Mouse (Mus musculus) bone marrow macrophage, adult 2 months (primary cell): ENCODE data around the gene Mtrex. TPM values are rescaled to one million over a fixed set of nuclear protein-coding genes. Genes with fewer than 3 reads are reported as not detected.

Experiments
- H3K27ac ChIP-seq: 2 replicates; pipeline ENCODE4 v1.5.1; 2012; ENCODE audit warnings: low read depth, low read length; ENCODE audit not compliant: insufficient read depth
- H3K4me1 ChIP-seq: 2 replicates; pipeline ENCODE4 v1.6.1; 2012; ENCODE audit warnings: low read length; ENCODE audit not compliant: control insufficient read depth, insufficient read depth
- H3K4me3 ChIP-seq: 2 replicates; pipeline ENCODE4 v1.5.1; 2012; ENCODE audit warnings: mild to moderate bottlenecking, low read length, moderate library complexity; ENCODE audit not compliant: insufficient read depth
- CTCF ChIP-seq: IDR thresholded peaks from 2 replicates; pipeline ENCODE4 v1.5.1; 2012; ENCODE audit warnings: low read depth, mild to moderate bottlenecking, low read length, moderate library complexity
- POLR2A ChIP-seq: IDR thresholded peaks from 2 replicates; pipeline ENCODE4 v1.6.1; 2012; ENCODE audit warnings: mild to moderate bottlenecking, low read depth, low read length, borderline replicate concordance
- polyA plus RNA-seq: library from polyadenylated mRNA; stranded (reverse); fragments of >200 nt; gene quantifications from 2 replicates; pipeline ENCODE4 v1.2.4, GENCODE M21; 2012; ENCODE audit not compliant: missing spikeins, insufficient read depth, insufficient read length

The Mtrex gene
- polyA plus RNA-seq, 1 experiment, result 31.7 TPM

DNA sequence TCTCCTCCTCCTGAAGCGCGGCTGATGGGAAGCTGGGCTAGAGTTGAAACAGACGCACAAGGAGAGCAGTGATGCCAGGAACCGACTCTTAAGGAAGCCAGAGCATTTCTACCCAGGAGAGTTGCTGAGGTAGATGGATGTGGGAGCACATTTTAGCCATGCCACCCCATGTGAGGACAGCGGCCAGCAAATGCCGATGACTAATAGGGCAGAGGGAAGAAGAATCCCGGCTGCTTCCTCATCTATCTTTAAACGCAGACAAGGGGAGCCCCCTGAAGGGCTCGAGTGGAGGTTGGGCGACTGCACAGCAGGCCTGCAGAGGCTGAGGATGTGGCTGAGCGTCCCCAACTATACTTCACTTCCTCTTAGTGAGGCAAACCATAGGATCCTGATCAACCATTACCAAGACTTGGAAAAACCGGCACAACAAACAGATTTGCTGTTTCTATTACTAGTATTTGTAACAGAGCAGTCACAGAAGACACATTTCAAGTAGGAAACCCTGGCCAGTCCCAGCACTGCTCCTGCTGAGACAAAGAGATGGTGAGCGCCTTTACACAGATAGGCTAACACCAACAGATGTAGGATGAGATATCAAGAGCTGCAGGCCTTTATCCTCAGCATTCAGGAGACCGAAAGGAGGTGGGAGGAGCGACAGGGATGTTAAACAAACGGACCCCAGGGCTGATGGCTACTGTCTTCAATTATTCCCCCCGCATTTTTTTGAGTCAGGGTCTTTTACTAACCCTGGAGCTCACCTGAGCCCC lies 55.5 kb downstream of the Mtrex start:
- peaks cover 19% of the 10 kb centered on the region for H3K4me1 ChIP-seq
- peak overlapping the region; percentile 39 for H3K27ac ChIP-seq
- no peak overlapping the region for H3K4me3 ChIP-seq
- TF ChIP-seq POLR2A, result no peak
- TF ChIP-seq CTCF, result 0 out of 2 replicates have a peak, but pooled peaks have one; percentile 8

- TF ChIP-seq POLR2A (no peak), CTCF (no peak)
- H3K27ac ChIP-seq, result no peak overlapping the region
- no peak overlapping the region for H3K4me3 ChIP-seq
- H3K4me1 ChIP-seq, result peaks cover 19% of the 10 kb centered on the region
Observed at GRCm38 (mm10) chr13:112870039-112870690, 57.0 kb downstream of the Mtrex start.

GRCm38 (mm10) chr13:112867381-112867780 lies 59.8 kb downstream of the Mtrex start:
- TF ChIP-seq CTCF (no peak), POLR2A (no peak)
- H3K4me3 ChIP-seq, result no peak overlapping the region
- H3K4me1 ChIP-seq, result peaks cover 19% of the 10 kb centered on the region
- no peak overlapping the region for H3K27ac ChIP-seq

- TF ChIP-seq POLR2A (no peak), CTCF (no peak)
- Histone ChIP-seq H3K4me1 (peaks cover 15% of the 10 kb centered on the region), H3K27ac (no peak overlapping the region), H3K4me3 (no peak overlapping the region)
Observed at GRCm38 (mm10) chr13:112866782-112867181, 60.4 kb downstream of the Mtrex start.

DNA sequence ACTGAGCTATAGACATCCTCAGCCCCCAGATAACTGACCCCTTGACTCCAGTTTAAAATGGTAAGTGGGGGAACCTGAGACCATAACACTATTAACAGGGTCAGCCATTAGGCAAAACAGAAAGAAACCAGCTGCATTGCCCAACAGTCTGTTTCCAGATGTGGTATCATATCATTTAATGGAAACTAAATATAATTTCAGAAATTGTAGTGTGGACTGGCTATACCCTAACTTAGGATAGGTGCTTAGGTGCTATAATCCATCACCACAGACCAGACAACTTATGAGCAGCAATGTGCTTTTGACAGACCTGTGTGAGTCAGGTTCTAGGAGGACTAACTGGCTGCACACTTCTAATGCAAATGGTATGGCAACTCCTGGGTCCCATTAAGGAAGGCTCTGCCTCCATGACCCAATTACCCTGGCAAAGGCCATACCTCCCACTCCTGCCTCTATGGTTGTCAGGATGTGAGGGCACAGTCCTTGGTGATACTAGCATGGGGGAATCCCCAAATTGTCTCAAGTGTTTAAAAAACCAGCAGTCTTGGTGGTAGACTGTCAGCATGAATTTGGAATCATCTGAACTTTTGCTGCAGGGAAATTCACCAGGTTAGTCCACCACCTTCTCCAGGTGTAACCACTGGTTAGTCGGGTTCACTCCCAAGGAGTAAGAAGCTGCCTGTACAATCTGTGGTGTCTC lies 64.1 kb downstream of the Mtrex start:
- H3K4me3 ChIP-seq, result no peak overlapping the region
- no peaks in the 10 kb centered on the region for H3K4me1 ChIP-seq
- H3K27ac ChIP-seq, result no peak overlapping the region
- TF ChIP-seq CTCF, result no peak
- no peak for TF ChIP-seq POLR2A

- no peak for TF ChIP-seq POLR2A
- TF ChIP-seq CTCF, result no peak
- Histone ChIP-seq H3K27ac (no peak overlapping the region), H3K4me1 (no peaks in the 10 kb centered on the region), H3K4me3 (no peak overlapping the region)
Observed at GRCm38 (mm10) chr13:112862342-112862741, 64.9 kb downstream of the Mtrex start.

DNA sequence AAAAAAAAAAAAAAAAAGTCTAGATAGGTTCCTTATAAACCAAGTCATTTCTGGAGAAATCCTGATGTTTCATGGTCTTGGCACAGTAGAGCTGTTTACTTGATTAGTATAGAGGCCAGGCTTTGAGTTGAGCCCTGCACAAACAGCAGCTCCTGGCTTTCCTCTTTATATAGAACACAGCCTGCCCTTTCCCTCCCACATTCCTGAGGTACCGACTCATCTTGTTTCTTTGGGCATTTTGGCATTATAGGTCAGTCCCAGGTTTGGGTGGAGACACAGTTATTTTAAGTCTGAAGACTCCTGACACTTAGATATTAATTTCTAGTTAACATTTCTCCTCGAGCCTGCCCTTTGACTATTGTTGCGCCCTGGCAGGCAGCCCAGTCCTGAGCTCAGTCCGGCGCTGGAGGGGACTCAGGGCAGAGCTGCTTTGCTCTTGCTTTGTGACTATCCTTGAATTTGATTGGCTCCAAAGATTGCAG lies 65.3 kb downstream of the Mtrex start:
- H3K4me3 ChIP-seq, result no peak overlapping the region
- TF ChIP-seq POLR2A (no peak), CTCF (no peak)
- H3K27ac ChIP-seq, result no peak overlapping the region
- H3K4me1 ChIP-seq, result no peaks in the 10 kb centered on the region

GRCm38 (mm10) chr13:112860911-112861310 lies 66.3 kb downstream of the Mtrex start:
- no peak overlapping the region for H3K27ac ChIP-seq
- TF ChIP-seq CTCF (no peak), POLR2A (no peak)
- no peak overlapping the region for H3K4me3 ChIP-seq
- H3K4me1 ChIP-seq, result no peaks in the 10 kb centered on the region

GRCm38 (mm10) chr13:112860370-112860769 lies 66.8 kb downstream of the Mtrex start:
- TF ChIP-seq POLR2A (no peak), CTCF (no peak)
- Histone ChIP-seq H3K27ac (no peak overlapping the region), H3K4me1 (no peaks in the 10 kb centered on the region), H3K4me3 (no peak overlapping the region)
